In genomic region chr11:99168030-99168474, GRCm38 (mm10) we compare ENCODE assay signal across 1 mouse cellular context.
A peak's percentile ranks its signal among the peaks of the same experiment; 100 is the strongest.
TF ChIP-seq lines count a peak whose summit lies in the region.

No protein-coding gene starts in this region.

TF ChIP-seq in CH12.LX, 34 proteins besides CTCF, POLR2A, EP300 and RAD21 (continued from another document):
- no peak; the same call in 1 of the 2 replicates for TF ChIP-seq TBP (conservative IDR thresholded peaks at IDR 0.05; ENCODE audit: low read depth, low read length)
- peak; percentile 78 for TF ChIP-seq USF2 (conservative IDR thresholded peaks at IDR 0.05; ENCODE audit: low read depth, low read length)
- TF ChIP-seq MXI1 (IDR thresholded peaks at IDR 0.05; ENCODE audit: low read depth, low read length), result peak; percentile 90
TF ChIP-seq in CH12.LX: peak in this region for 28.
